Mouse (Mus musculus): Measurements from ENCODE around the gene Zfp462. TPM values are rescaled to one million over a fixed set of nuclear protein-coding genes. Genes with fewer than 3 reads are reported as not detected.

Zfp462 gene
- total RNA-seq, 2 experiments from 2014 or later: 6.1 to 10.5 TPM

DNA sequence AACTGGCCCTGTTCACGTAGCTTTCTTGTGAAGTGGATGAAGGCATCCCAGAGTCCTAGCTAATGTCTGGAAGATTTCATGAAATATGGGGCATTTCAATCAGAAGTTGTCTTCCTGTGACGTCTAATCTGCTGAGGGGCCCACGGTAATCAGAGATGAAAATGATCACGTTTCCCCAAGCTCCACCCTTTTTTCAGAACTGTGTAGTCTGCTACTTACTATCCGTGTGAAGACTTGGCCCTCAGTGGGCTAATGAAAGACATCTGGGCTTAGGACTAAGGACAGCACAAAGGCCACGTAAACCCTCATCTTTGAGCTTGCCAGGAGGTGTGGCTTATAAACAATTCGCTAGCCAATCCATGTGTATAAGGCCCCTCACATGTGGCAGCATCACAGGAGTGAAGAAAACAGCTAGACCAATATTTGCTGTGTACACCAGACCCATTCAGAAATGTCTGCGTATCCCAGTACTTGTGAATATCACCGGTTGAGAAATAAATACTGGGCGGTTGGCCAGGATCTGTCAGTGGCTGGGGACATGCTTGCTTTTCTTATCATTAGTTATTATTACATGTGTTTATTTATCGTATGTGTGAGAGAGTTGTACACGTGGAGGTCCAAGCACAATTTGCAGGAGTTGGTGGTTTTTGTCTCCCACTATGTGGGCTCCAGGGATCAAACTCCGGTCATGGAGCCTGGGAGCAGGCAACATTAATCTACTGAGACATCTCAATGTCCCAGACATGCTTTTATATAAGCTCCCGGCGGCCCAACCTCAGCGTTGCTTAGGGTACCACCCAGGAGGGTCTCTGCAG, 133.3 kb downstream of the Zfp462 start:
- intact Hi-C loops (cut with DNase I): loop anchor here (2.0 to 5.0 kb wide), 3 partner anchors 31 to 131 kb away; partner anchors contain the start of gene Zfp462
- no peak for DNase-seq (ENCODE audit: low spot score)

DNA sequence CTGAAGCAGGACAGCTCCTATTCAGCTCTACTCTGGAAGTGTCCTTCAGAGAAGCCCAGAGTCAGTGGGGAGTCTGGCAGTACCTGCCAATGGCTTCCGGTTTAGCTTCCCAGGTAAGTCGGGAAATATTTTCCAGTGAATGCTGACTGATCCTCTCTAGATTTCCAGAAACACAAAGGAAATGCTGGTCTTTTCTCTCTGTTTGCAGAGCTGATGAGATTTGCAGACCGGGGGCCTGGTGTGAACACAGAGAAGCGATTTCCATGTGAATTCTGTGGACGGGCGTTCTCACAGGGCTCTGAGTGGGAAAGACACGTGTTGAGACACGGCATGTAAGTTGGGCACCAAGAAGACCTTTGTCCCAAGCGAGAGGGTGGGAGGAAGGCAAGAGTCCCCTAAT, 134.2 kb downstream of the Zfp462 start:
- DNase-seq (ENCODE audit: low spot score): no peak
- intact Hi-C loops (cut with DNase I): loop anchor here (5.0 kb wide), 2 partner anchors 67 to 132 kb away; partner anchors contain the start of gene Zfp462

DNA sequence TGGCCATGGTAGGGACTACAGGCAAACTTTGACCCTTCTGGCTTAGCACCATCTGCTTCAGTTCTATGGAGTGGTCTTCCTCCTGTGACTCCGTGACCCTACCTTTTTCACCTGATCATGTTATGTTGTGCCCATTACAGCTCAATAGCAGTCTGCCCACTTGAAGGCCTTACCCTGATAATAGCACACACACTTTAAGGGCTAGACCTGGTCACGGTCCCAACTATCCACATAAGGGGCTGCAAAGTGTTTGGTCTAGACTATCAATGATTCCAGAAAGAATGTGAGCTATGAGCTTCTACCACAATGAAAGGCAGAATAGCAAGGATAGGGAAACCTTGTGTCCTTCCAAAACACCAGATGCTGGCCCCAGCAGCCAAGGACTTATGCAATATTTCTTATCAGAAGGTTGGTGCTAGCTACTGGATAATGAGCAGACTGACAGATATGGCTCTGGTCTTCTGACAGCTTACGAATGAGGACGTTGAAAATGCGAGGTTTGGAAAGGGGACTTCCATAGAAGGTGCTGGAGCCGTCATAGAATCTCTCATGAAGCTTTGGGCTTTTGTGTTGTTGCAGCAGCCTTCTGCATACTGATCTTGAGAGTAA, 139.3 kb downstream of the Zfp462 start:
- no peak for DNase-seq (ENCODE audit: low spot score)

DNA sequence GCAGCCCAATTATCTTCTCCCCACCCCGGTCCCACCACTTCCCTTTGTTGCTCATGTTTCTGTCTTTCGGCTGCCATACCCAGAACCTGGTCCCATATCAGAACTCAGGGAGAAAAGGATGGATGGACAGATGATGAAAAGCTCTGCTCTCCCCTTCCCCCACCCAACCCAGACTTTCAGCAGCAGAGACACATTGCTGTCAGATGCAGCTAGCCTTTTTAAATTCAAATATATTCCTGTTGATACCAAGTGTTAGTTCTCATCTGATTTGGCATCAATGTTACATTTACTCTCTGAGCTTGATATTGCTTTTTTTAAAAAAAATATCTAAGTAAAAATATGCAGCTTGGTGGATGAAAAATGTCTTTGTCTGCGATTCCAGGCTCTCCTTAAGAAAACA, 143.3 kb downstream of the Zfp462 start:
- intact Hi-C loops (cut with DNase I): no loop called here
- DNase-seq (ENCODE audit: low spot score): no peak

More for the DNA sequence above, 139.3 kb downstream of the Zfp462 start:
- intact Hi-C loops (cut with DNase I): no loop called here

DNA sequence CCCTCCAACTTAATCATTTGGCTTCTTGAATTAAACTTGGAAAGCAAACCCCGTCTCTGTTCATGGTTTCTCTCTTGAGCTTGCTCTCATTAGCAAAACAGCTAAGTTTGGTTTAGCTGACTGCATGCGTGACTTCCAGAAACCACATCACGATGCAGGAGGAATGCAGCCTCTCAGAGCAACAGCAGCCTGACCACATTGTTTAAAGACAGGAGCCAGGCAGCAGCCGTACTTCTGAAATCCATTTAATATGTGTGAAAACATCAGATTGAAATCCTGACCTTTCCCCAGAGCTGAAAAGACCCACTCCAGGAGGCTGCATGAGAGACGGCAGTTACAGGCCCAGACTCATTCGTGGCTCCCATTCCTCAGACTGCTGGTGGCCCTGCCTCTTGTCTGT, 144.1 kb downstream of the Zfp462 start:
- intact Hi-C loops (cut with DNase I): no loop called here
- no peak for DNase-seq (ENCODE audit: low spot score)

DNA sequence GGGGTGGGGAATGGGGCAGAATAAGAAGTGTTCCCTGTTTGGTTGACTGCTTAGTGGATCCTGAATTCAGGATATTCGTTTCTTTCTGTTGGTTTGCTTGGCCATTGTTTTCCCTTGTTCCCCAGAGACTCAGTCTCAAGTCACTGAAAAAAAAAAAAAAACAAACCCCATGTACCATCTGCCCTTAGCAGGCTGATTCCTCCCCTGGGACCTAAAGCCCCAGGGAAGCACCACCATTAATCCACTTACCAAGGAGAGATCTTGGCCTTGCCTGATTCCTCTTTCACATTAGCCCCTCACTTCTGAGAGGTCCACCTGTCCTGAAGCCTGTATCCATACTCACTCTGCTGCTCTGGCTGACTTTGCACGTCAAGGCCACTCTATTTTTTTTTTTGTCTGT, 152.3 kb downstream of the Zfp462 start:
- intact Hi-C loops (cut with DNase I): no loop called here
- DNase-seq (ENCODE audit: low spot score): no peak

DNA sequence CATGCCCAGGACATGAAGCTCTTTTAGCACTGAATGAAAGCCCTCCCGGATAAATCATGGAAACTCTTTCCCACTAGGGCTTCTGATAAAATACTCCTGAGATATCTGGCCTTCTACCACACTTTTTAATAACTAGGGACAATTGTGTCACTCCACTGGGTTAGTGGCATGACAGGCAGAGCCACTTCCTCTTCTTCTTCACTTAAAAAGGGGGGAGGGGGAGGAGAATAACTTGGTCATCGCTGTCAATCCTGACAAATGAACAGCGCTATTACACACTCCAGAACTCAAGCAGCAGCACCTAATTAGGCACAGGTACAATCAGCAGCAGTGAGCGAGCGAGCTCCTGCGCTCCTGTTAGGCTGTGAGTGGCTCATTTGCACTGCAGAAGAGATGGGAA, 153.5 kb downstream of the Zfp462 start:
- intact Hi-C loops (cut with DNase I): no loop called here
- DNase-seq (ENCODE audit: low spot score): no peak

DNA sequence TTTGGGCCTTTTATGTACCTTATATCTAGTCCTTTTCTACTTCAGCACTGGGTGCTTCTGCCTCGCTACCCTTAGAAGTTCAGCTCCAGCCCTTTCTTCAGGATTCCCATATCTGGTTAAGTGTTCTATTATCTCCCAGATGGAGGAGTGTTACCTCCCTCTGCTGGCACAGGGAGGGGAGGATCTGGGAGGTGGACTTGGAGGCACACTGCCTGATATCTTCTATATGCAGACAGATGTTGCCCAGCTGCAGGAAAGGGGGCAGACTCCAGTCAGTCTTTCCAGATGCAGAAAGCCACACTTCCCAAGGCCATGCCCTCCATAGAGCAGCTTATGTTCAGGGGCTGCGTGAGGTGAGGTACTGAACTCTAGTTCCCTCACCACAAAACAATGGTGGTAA, 156.0 kb downstream of the Zfp462 start:
- no peak for DNase-seq (ENCODE audit: low spot score)
- intact Hi-C loops (cut with DNase I): no loop called here

DNA sequence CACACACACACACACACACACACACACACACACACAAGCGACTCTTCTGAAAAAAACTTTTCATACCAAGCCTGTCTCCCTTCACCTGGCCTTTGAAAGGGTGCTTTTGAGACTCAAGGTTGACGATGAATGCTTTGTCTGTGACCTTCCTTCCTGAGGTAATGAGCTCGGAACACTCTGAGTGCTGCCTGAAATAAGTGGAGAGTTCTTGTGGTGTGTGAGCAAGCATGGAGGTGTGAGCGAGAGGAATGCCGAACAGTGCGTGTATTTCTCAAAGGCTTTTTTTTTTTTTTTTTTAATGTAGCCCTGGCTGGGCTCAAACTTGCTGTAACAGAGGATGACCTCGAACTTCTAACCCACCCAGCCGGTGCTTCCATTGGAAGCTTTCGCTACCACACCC, 156.8 kb downstream of the Zfp462 start:
- intact Hi-C loops (cut with DNase I): no loop called here
- DNase-seq (ENCODE audit: low spot score): no peak

DNA sequence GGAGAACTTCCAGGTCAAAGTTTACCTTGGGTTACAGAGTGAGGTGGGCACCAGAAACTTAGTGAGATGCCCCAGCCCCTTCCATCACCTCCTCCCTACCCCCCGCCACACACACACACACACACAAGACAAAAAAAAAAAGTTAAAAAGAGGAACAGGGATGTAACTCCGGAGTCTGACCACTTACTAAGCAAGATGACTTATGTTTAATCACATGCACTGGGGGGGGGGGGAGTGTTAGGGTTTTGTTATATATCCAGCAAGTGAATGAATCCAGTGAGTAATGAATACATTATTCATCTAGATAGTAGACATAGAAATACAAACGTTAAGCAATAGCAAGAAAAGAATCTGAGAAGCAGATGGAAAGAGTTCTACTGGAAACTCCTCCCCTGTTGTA, 157.5 kb downstream of the Zfp462 start:
- intact Hi-C loops (cut with DNase I): no loop called here
- DNase-seq (ENCODE audit: low spot score): no peak

DNA sequence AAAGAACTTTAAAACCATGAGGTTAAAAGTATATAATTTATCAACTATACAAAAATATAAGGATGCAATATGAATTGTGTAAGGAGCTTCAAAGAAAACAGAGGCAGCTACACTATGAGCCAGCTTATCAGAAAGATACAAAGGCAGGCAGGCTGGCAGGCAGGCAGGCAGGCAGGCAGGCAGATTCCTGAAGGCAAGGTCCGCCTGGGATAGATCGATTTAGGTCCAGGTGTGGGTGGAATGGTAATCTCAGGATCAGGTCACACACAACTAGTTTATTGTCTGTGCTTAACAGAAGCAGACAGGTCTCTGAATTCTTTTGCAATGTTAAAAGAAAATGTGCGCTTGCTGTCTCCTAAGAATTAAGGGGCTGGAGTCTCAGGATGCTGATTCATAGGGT, 158.7 kb downstream of the Zfp462 start:
- intact Hi-C loops (cut with DNase I): no loop called here
- no peak for DNase-seq (ENCODE audit: low spot score)

DNA sequence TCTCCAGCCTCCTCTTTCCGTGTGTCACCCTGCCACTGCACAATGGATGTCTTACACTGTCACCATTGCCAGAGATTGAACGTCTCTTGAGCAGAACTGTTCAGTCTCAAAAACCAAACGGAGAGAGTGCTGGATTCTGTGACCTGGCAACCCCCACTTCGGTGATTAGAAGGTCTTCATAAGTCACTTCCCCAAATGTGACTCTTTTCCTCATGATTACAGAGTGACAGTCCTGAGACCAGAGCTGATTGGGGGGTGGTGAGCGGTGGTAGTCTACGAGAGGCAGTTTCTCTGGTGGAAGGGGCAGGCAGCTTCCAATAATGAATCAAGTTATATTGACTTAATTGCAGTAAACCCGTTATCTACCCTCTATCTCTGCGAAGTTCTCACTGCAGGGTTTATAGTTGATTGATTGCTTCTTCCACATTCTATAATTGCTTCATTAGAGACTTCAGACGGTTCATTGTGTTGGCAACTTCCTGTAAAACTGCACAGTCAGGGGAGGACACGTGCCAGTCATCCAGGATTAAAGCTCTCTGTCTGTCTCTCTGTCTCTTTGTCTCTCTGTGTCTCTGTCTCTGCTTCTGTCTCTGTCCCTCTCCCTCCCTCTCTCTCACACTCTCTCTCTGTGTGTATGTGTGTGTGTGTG, 173.1 kb downstream of the Zfp462 start:
- intact Hi-C loops (cut with DNase I): no loop called here
- no peak for DNase-seq (ENCODE audit: low spot score)

DNA sequence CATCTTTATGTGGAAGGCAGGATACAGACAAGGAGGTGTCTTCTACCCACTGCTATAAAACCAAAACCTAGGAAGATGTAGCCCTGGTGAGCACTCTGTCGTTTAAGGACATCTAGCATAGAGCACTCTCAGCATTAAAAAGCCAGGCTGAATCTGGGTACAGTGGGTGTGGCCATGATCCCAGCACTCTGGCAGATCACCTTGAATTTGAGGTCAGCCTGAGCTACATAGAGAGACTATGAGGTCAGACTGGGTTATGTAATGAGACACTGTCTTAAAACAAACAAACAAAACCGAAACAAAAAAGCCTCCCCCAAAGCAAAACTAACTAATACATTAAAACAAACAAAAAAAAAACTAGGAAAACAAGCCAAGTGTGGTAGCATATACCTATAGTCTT, 176.3 kb downstream of the Zfp462 start:
- no peak for DNase-seq (ENCODE audit: low spot score)
- intact Hi-C loops (cut with DNase I): no loop called here

DNA sequence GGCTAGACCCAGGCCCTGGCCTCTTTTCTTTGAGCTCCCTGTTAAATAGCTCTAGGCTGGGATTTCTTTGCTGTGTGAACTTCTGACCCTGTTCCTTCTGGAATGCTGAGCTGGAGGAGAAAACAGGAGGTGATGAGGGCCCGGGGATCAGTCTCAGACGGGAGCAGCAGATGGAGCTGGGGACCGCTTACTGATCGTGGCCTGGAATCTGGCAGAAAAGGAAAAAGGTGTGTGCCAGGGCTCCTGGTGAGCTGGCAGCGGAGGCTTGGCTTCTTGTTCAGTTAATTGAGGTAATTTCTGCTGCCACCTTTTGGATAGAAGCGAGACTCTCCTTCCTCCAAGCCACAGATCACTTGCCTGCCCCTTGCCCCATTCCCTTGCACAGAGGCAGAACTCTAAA, 177.1 kb downstream of the Zfp462 start:
- intact Hi-C loops (cut with DNase I): no loop called here
- DNase-seq (ENCODE audit: low spot score): no peak

DNA sequence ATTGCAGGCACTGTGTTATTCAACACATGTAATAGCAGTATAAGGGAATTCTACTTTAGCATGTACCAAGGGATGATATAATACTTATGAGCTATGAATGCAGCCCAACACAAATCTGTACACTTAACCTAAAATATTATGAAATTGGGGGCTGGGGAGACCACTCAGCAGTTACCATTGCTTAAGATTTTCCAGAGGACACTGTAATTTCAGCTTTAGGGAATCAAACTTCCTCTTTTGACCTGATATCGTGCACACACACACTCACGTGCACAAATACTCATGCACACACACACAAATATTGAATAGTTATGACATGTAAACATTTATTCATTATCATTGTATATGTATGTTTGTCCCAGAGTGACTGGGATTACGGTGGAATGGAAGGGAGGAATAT, 179.3 kb downstream of the Zfp462 start:
- intact Hi-C loops (cut with DNase I): no loop called here

DNA sequence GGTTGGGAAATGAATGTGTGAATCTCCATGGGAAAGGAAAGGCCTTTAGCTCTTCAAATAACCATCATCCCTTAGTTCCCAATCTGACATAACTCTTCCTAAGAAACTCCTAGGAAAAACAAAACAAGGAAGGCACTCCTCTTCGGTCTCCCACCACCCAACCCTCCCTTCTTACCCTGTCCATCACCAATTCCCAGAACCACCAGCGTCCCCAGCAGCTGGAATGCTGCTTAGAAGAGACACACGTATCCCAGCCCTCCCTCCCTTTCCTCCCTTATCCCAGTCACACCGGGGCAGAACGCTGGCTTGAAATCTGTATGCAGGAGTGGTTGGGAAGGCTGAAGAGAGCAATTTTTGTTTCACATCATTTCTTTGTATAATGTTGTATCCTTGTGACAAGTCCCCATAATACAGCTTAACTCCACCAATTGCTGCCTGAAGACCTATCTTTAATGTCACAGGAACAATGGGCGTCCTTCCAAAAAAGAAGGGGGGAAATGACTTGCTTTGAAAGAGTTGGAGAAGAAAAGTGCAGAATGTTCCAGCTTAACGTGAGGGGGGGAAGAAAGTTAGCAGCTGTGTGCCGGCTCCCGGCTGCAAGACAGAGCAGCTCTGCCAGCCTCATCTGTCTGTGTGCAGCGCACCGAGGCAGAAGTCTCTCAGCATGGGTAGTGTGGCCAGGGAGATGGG, 180.3 kb downstream of the Zfp462 start:
- intact Hi-C loops (cut with DNase I): no loop called here
- DNase-seq (ENCODE audit: low spot score): no peak

More for the DNA sequence above, 179.3 kb downstream of the Zfp462 start:
- no peak for DNase-seq (ENCODE audit: low spot score)

DNA sequence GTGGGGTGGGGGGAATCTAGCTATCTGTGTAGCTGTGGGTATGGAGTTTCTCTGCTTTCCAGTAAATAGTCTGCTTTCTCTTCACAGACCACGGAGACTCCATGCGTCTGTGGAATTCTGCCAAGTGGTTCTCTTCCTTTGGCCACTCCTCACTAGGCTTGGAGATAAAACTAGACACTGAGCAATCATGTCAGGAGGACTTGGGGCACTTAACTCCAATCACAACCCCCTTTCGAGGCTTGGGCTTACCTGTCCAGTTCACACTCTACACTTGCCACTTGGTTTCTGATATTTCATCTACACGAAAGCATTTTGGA, 180.8 kb downstream of the Zfp462 start:
- intact Hi-C loops (cut with DNase I): no loop called here
- no peak for DNase-seq (ENCODE audit: low spot score)

DNA sequence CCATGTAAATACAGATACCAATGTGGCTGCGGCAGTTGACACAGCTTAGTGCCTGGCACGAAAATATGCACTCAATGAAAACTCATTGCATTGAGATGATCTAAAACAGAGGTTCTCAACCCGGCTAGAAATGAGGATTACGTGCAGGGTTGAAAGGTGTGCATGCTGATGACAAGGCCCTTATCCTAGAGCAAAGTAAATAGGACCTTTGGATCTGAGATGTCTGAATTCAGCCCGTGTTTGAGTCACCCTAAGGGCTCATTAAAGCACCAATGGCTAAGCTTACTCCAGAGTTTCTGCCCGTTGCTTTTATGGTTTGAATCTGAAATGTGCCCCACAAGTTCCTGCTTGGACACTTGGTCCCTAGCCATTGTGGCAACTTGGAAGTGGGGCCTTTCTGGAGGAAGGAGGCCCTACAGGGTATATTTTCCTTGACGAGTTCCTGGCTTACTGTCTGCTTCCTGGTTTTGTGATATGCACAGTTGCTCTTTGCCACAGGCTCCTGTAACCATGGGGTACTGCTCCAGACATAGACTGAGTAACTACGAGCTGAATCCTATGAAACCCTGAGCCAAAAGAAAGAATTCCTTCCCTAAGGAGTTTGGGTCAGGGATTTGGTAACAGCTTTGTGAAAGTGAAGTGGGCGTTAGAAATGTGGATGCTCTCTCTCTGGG, 182.5 kb downstream of the Zfp462 start:
- DNase-seq (ENCODE audit: low spot score): no peak
- intact Hi-C loops (cut with DNase I): no loop called here

DNA sequence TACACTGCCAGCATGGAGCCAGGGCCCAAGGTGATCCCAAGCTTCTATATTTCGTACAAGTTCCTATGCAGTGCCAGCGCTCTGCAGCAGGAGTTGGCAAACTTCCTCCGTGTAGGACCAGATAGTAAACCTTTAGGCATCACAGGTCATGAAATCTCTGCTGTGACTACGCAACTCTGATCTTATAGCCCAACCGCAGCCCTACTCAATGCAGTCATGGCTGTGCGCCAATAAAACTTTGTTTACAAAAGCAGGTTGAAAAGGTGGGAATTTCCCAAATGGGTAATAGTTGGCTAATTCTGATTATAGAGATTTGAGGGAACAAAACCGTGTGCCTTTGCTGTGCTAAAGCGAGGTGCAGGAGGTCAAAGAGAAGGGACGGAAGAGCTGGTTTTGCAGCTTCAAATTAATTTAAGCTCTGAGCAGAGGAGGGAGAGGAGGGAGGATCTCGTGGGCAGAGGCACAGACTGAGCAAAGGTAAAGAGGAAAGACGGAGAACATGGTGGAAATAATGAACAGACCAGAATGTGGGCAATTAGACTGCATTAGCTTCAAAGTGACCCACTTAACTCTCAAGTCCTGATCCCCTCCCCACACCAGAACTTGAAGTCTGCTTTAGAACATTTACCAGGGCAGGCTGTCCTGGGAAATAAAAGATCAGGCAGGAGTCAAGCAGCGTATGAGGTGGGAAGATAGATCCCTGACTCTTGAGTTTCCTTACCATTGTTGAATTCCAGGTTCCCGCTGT, 183.4 kb downstream of the Zfp462 start:
- DNase-seq (ENCODE audit: low spot score): no peak

More for the DNA sequence above, 183.4 kb downstream of the Zfp462 start:
- intact Hi-C loops (cut with DNase I): no loop called here

Data from heart, postnatal 25 days (tissue).